Mouse (Mus musculus): ENCODE data around the gene Agpat2. TPM values are rescaled to one million over a fixed set of nuclear protein-coding genes. Genes with fewer than 3 reads are reported as not detected.

The Agpat2 gene
- total and polyA plus RNA-seq, 3 experiments, result 22.3 to 42.4 TPM; not detected in 1

GRCm38 (mm10) chr2:26547481-26547880, 56.7 kb downstream of the Agpat2 start:
- Histone ChIP-seq H3K9ac (ENCODE audit: control insufficient read depth, low read depth, low read length, poor library complexity, severe bottlenecking) (no peak overlapping the region), H3K9me3 (replicated peaks; ENCODE audit: insufficient read depth, low read length) (no peaks in the 10 kb centered on the region), H3K4me1 (ENCODE audit: control insufficient read depth in 1 of 2, insufficient read depth in 2 of 2, low read length in 2 of 2) (no peaks in the 10 kb centered on the region), H3K27ac (ENCODE audit: control insufficient read depth, low read depth, low read length) (no peak overlapping the region), H3K27me3 (ENCODE audit: control insufficient read depth in 1 of 2, insufficient read depth in 2 of 2, low read length in 2 of 2) (peaks cover 0 to 1% of the 10 kb centered on the region in 2 experiments; a peak in 2 of 4 replicates), H3K79me2 (ENCODE audit: control insufficient read depth, insufficient read depth, low read length, poor library complexity) (no peaks in the 10 kb centered on the region), H3K36me3 (ENCODE audit: control insufficient read depth in 1 of 2, insufficient read depth in 2 of 2, low read length in 2 of 2) (no peaks in the 10 kb centered on the region), H3K4me3 (ENCODE audit: control insufficient read depth in 1 of 2, insufficient read depth in 1 of 2, low read depth in 2 of 2, low read length in 2 of 2) (no peak overlapping the region)
- TF ChIP-seq KAT2A (conservative IDR thresholded peaks at IDR 0.05; ENCODE audit: low read depth, low read length), result no peak
- no peak for DNase-seq (ENCODE audit: low read depth, low spot score)

- H3K9ac ChIP-seq (ENCODE audit: control insufficient read depth, low read depth, low read length, poor library complexity, severe bottlenecking), result no peak overlapping the region
- H3K4me3 ChIP-seq (ENCODE audit: control insufficient read depth in 1 of 2, insufficient read depth in 1 of 2, low read depth in 2 of 2, low read length in 2 of 2), result no peak overlapping the region
- no peak for TF ChIP-seq ZC3H11A (IDR thresholded peaks at IDR 0.05; ENCODE audit: low read depth, low read length)
- no peak for TF ChIP-seq GABPA (IDR thresholded peaks at IDR 0.05; ENCODE audit: low read depth, low read length)
- TF ChIP-seq NELFE (IDR thresholded peaks at IDR 0.05; ENCODE audit: low read depth, low read length), result no peak
- TF ChIP-seq MAX (IDR thresholded peaks at IDR 0.05; ENCODE audit: low read length), result no peak
- no peak for TF ChIP-seq CHD1 (IDR thresholded peaks at IDR 0.05; ENCODE audit: low read depth, low read length)
- no peak for TF ChIP-seq EP300 (IDR thresholded peaks at IDR 0.05; ENCODE audit: low read depth in 1 of 2, low read length in 2 of 2)
- no peak for TF ChIP-seq CHD2 (IDR thresholded peaks at IDR 0.05; ENCODE audit: low read length)
- TF ChIP-seq NRF1 (IDR thresholded peaks at IDR 0.05; ENCODE audit: insufficient read depth, low read depth, low read length, poor library complexity, severe bottlenecking), result no peak
- TF ChIP-seq TBP (IDR thresholded peaks at IDR 0.05; ENCODE audit: low read depth, low read length), result no peak
- no peak for TF ChIP-seq ETS1 (IDR thresholded peaks at IDR 0.05; ENCODE audit: low read depth, low read length)
- no peak for TF ChIP-seq ZMIZ1 (IDR thresholded peaks at IDR 0.05; ENCODE audit: low read depth, low read length)
- no peak for TF ChIP-seq TAL1 (IDR thresholded peaks at IDR 0.05; ENCODE audit: low read length)
- TF ChIP-seq POLR2AphosphoS5 (IDR thresholded peaks at IDR 0.05; ENCODE audit: borderline replicate concordance, low read depth, low read length), result no peak
- no peak for TF ChIP-seq POLR2AphosphoS2 (IDR thresholded peaks at IDR 0.05; ENCODE audit: low read length)
- no peak for TF ChIP-seq GATA1 (IDR thresholded peaks at IDR 0.05; ENCODE audit: low read depth, low read length)
- no peak for TF ChIP-seq MXI1 (IDR thresholded peaks at IDR 0.05; ENCODE audit: low read depth, low read length)
- no peak for TF ChIP-seq CTCF (IDR thresholded peaks at IDR 0.05 in 2 of 3, conservative IDR thresholded peaks at IDR 0.05 in 1 of 3; ENCODE audit: control insufficient read depth in 1 of 3, insufficient read depth in 1 of 3, low read depth in 2 of 3, low read length in 3 of 3, poor library complexity in 1 of 3, severe bottlenecking in 1 of 3)
- no peak for TF ChIP-seq ELF1 (IDR thresholded peaks at IDR 0.05; ENCODE audit: low read depth, low read length)
- TF ChIP-seq USF1 (IDR thresholded peaks at IDR 0.05; ENCODE audit: low read depth, low read length), result no peak
- TF ChIP-seq UBTF (IDR thresholded peaks at IDR 0.05; ENCODE audit: borderline replicate concordance, insufficient read depth, low read depth, low read length), result no peak
- H3K27ac ChIP-seq (ENCODE audit: control insufficient read depth, low read depth, low read length), result no peak overlapping the region
- no peaks in the 10 kb centered on the region for H3K36me3 ChIP-seq (ENCODE audit: control insufficient read depth in 1 of 2, insufficient read depth in 2 of 2, low read length in 2 of 2)
- DNase-seq (ENCODE audit: low read depth, low spot score), result no peak
- no peaks in the 10 kb centered on the region for H3K4me1 ChIP-seq (ENCODE audit: control insufficient read depth in 1 of 2, insufficient read depth in 2 of 2, low read length in 2 of 2)
- no peaks in the 10 kb centered on the region for H3K9me3 ChIP-seq (replicated peaks; ENCODE audit: insufficient read depth, low read length)
- H3K79me2 ChIP-seq (ENCODE audit: control insufficient read depth, insufficient read depth, low read length, poor library complexity), result no peaks in the 10 kb centered on the region
- peaks cover 4 to 5% of the 10 kb centered on the region in 2 experiments for H3K27me3 ChIP-seq (ENCODE audit: control insufficient read depth in 1 of 2, insufficient read depth in 2 of 2, low read length in 2 of 2)
Observed at GRCm38 (mm10) chr2:26544265-26544664, 60.0 kb downstream of the Agpat2 start.

Measured in MEL (cell line).